Mouse (Mus musculus) left cerebral cortex, adult 8-10 months (tissue): ENCODE measurements around the gene Ift122. TPM values are rescaled to one million over a fixed set of nuclear protein-coding genes. Genes with fewer than 3 reads are reported as not detected.

Experiments
- DNase-seq, 2 experiments: peaks; one replicate each; pipeline ENCODE4 v3.0.0; 2022; ENCODE audit warnings: low spot score in 2 of 2
- total RNA-seq, 4 experiments: library from RNA; stranded (reverse); gene quantifications; 2 replicates each; pipeline ENCODE4 v1.2.4; 2022

Ift122 gene
- total RNA-seq, 4 experiments from 2014 or later: 27.1 to 30.5 (median 27.7) TPM

GRCm38 (mm10) chr6:115918615-115919014 is 65.3 kb downstream of the Ift122 start:
- no peak for DNase-seq

GRCm38 (mm10) chr6:115919876-115920275 is 66.6 kb downstream of the Ift122 start:
- DNase-seq: no peak

- DNase-seq: no peak
These were observed 71.6 kb downstream of the Ift122 start for GRCm38 (mm10) chr6:115924829-115925228.

GRCm38 (mm10) chr6:115926416-115926815 is 73.1 kb downstream of the Ift122 start:
- no peak for DNase-seq

- DNase-seq: no peak
These were observed 74.3 kb downstream of the Ift122 start for GRCm38 (mm10) chr6:115927292-115928242.

- DNase-seq: no peak
These were observed 76.7 kb downstream of the Ift122 start for GRCm38 (mm10) chr6:115930018-115930417.

GRCm38 (mm10) chr6:115931639-115932038 is 78.4 kb downstream of the Ift122 start, which contains the start of gene Rho:
TSS of gene Rho (plus strand) at chr6:115931748.
- no peak for DNase-seq

GRCm38 (mm10) chr6:115932391-115932790 is 79.1 kb downstream of the Ift122 start:
- no peak for DNase-seq

- no peak for DNase-seq
These were observed 82.3 kb downstream of the Ift122 start for GRCm38 (mm10) chr6:115935544-115935943.

GRCm38 (mm10) chr6:115938011-115938410 is 84.7 kb downstream of the Ift122 start:
- no peak for DNase-seq

- no peak for DNase-seq
These were observed 85.5 kb downstream of the Ift122 start for GRCm38 (mm10) chr6:115938798-115939197.

- DNase-seq: no peak
These were observed 87.3 kb downstream of the Ift122 start for GRCm38 (mm10) chr6:115940603-115941002.

GRCm38 (mm10) chr6:115941128-115941527 is 87.9 kb downstream of the Ift122 start:
- DNase-seq: no peak

- no peak for DNase-seq
These were observed 90.5 kb downstream of the Ift122 start for GRCm38 (mm10) chr6:115943498-115944427.

GRCm38 (mm10) chr6:115944638-115945037 is 91.4 kb downstream of the Ift122 start, which contains the start of gene H1foo:
TSS of gene H1foo (plus strand) at chr6:115944938.
- no peak for DNase-seq

GRCm38 (mm10) chr6:115945633-115946032 is 92.4 kb downstream of the Ift122 start:
- DNase-seq: no peak

GRCm38 (mm10) chr6:115946389-115946788 is 93.1 kb downstream of the Ift122 start:
- DNase-seq: no peak

GRCm38 (mm10) chr6:115954506-115955074 is 101.3 kb downstream of the Ift122 start:
- DNase-seq: no peak

GRCm38 (mm10) chr6:115955169-115955568 is 101.9 kb downstream of the Ift122 start:
- no peak for DNase-seq

- DNase-seq: no peak
These were observed 102.4 kb downstream of the Ift122 start for GRCm38 (mm10) chr6:115955664-115956063.

GRCm38 (mm10) chr6:115956418-115956921 is 103.2 kb downstream of the Ift122 start:
- DNase-seq: no peak
